20 mouse cellular contexts compared by ENCODE assay signal in genomic region chr3:11293001-11293400, GRCm38 (mm10).
"Had no signal": no experiment of that assay in that cellular context is flagged by ENCODE, and none has a peak within 500 bp of the region (broad histone marks: within the 10 kb centered on the region; RNA-seq: fewer than 3 reads in every experiment).

No protein-coding gene starts in this region.

- H3K9me3 ChIP-seq: kidney, embryonic 15.5 days; liver, embryonic 13.5 days; neural tube, embryonic 13.5 days had no signal

- H3K27ac ChIP-seq: kidney, embryonic 15.5 days; left cerebral cortex, adult 2 months; liver, embryonic 13.5 days; neural tube, embryonic 13.5 days; stomach, postnatal 0 days had no signal

- H3K36me3 ChIP-seq: kidney, embryonic 15.5 days; liver, embryonic 13.5 days; neural tube, embryonic 13.5 days had no signal

- H3K27me3 ChIP-seq: kidney, embryonic 15.5 days; liver, embryonic 13.5 days; neural tube, embryonic 13.5 days had no signal

- DNase-seq: kidney, adult 8-10 months; kidney, postnatal 10 days; kidney, postnatal 36 days; layer of hippocampus, adult 9-11 months; layer of hippocampus, postnatal 36 days; liver, embryonic 13.5 days; lung, adult 2 months; lung, postnatal 14 days; lung, postnatal 4 days; midbrain, embryonic 14.5 days; retina, postnatal 1 day; right cerebral cortex, postnatal 4 days; thymus, adult 18-20 months; thymus, postnatal 36 days had no signal

- H3K9ac ChIP-seq: kidney, embryonic 15.5 days; liver, embryonic 13.5 days; neural tube, embryonic 13.5 days had no signal

- H3K4me3 ChIP-seq: kidney, embryonic 15.5 days; left cerebral cortex, adult 2 months; liver, embryonic 13.5 days; myocyte; neural tube, embryonic 13.5 days had no signal

- H3K4me1 ChIP-seq: kidney, embryonic 15.5 days; liver, embryonic 13.5 days; neural tube, embryonic 13.5 days had no signal

- H3K4me2 ChIP-seq: kidney, embryonic 15.5 days; liver, embryonic 13.5 days; midbrain, embryonic 11.5 days; neural tube, embryonic 13.5 days had no signal
